Mouse (Mus musculus) C2C12 (cell line): ENCODE data around the gene Primpol.

Experiments used
- CTCF ChIP-seq: IDR thresholded peaks from one replicate; pipeline ENCODE4 v1.5.1; 2011; ENCODE audit not compliant: control insufficient read depth, insufficient read depth, insufficient read length
- FOSL1 ChIP-seq: IDR thresholded peaks from one replicate; pipeline ENCODE4 v1.8.0; 2011; ENCODE audit warnings: mild to moderate bottlenecking, low read length; ENCODE audit not compliant: poor library complexity, insufficient read depth, severe bottlenecking
- MAX ChIP-seq: IDR thresholded peaks from one replicate; pipeline ENCODE4 v1.6.1; 2011; ENCODE audit warnings: mild to moderate bottlenecking, control low read depth
- MYOG ChIP-seq: IDR thresholded peaks from one replicate; pipeline ENCODE4 v1.6.1; 2011; ENCODE audit not compliant: control insufficient read depth, insufficient read length; ENCODE audit errors: extremely low read depth

GRCm38 (mm10) chr8:46587911-46588310 lies 29.1 kb downstream of the Primpol start:
- TF ChIP-seq CTCF (no peak), MYOG (no peak), FOSL1 (no peak), MAX (no peak)
